Mouse (Mus musculus) c-Kit-positive CD71-negative TER-119-negative erythroid progenitor cells, embryonic 14.5 days (primary cell): ENCODE data around the gene Atl2.
A peak's percentile ranks its signal among the peaks of the same experiment; 100 is the strongest.

Source experiments
- DNase-seq: peaks from one replicate; pipeline ENCODE4 v3.0.0-alpha.2; 2013; ENCODE audit warnings: low read depth

The Atl2 gene

GRCm38 (mm10) chr17:79895911-79896423, at the start of gene Atl2:
Atl2 (minus strand) TSS chr17:79896123.
- peak; percentile 85 for DNase-seq

DNA sequence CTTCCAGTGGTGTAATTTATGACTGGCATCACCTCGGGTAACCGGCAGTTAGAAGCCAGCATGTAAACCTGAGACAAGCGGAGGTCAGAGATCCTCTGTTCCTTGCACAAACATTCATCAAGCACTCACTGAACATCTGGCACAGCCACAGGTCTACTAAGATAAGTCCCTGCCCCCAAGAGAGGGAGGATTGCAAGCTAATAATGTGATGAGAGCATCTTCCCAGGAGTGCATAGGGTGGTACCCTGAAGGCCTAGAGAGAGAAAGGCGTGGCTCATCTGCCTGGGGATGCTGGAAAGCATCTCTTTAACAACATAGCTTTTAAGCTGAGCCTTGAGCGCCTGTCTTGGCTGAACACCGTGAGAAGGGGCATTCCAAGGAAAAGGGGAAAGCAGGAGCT, 48.9 kb upstream of the Atl2 start:
- no peak for DNase-seq

- no peak for DNase-seq
Observed at GRCm38 (mm10) chr17:79942418-79942817, 46.5 kb upstream of the Atl2 start.

GRCm38 (mm10) chr17:79939133-79939532, 43.2 kb upstream of the Atl2 start:
- DNase-seq = no peak

GRCm38 (mm10) chr17:79937921-79938601, 42.1 kb upstream of the Atl2 start:
- DNase-seq = no peak

- no peak for DNase-seq
Observed at GRCm38 (mm10) chr17:79934370-79934769, 38.4 kb upstream of the Atl2 start.

DNA sequence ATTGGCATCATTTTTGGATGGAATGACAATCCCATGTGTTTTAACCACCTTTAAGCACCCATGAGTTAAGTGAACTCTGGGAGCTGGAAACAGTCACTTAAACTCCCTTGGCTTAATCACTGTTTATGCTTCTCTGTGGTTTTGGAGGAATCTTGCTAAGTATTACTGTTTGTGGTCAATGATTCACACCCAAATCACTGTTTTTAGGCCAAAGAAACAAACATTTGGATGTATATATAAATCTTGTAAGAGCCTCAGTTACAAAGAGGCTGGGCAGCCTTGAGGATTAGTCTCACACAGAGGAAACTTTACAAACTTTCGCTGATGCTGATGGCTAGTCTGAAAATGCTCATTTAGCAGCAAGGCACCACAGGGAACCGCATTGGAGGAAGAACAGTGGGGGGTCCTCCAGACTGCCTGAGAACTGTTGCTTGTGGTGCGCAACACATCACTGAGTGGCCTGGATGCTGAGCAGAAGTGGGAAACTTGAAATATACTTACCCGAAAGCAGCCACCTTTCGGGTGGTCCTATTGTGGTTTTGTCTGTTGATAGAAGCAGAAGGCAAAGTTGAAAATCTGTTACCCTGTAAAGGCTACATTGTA, 36.9 kb upstream of the Atl2 start:
- no peak for DNase-seq

DNA sequence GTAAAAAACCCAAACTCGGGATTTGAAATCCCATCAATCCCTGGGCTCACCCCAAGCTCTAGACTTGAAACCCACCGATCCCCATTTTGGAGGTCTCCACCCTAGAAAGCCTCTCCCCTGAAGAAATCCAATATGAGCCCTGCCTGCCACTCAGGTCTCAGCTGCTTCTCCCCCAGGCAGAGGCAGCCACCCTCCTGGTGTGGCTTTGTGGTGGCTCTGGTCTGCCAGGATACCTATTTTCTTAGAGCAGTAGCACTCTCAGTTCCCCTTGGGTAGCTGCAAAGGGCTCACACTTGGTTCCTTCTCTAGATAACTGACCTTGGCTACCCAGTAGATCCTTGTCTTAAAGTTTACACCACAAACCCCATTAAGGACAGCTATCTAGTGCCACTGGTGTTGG, 31.2 kb upstream of the Atl2 start:
- DNase-seq = no peak

DNA sequence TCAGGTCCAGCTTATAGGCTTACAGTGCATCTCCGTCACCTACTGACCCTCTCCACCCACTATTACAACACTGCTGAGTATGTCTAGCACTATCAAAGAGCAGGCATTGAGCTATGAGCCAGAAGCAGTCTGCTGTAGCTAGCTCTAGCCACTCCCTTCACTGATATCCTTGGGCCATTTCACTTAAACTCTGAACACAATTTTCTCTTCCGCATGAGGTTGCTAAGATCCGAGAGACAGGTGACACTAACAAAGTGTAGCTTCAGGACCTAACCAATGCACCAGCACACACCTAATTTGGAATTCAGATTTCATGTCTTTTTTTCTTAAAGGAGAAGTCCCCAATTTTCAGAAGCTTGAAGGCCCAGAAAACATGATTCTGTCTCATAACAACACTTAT, 30.6 kb upstream of the Atl2 start:
- DNase-seq = no peak

DNA sequence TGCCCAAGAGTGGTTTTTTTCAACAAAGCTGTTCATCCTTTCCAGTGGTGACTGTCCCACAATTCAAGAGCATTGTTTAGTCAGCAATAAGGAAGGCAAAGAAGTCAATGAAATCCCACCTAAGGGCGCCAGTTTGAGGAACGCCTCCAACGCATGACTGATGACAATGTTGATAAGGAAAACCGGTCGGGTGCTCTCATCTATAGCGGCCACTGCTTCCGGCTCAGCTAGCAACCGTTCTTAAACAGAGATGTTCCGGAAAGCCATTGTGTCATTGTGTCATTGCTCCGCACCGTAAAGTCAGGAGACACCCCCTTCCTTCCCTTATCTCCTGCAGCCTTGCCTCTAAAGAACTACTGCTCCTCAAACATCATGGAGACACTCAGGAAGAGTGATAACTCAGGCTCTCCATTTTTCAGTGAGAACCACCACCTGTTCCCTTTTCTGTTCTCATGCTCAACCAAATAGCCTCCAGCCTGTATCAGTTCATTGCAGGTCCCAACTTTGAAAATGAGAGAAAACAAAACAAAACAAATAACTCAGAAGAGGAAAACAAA, 30.0 kb upstream of the Atl2 start:
- DNase-seq = no peak

- DNase-seq = no peak
Observed at GRCm38 (mm10) chr17:79920355-79920754, 24.4 kb upstream of the Atl2 start.

- DNase-seq = no peak
Observed at GRCm38 (mm10) chr17:79919566-79920350, 23.8 kb upstream of the Atl2 start.

- no peak for DNase-seq
Observed at GRCm38 (mm10) chr17:79918484-79919004, 22.6 kb upstream of the Atl2 start.

- no peak for DNase-seq
Observed at GRCm38 (mm10) chr17:79916996-79917395, 21.1 kb upstream of the Atl2 start.

DNA sequence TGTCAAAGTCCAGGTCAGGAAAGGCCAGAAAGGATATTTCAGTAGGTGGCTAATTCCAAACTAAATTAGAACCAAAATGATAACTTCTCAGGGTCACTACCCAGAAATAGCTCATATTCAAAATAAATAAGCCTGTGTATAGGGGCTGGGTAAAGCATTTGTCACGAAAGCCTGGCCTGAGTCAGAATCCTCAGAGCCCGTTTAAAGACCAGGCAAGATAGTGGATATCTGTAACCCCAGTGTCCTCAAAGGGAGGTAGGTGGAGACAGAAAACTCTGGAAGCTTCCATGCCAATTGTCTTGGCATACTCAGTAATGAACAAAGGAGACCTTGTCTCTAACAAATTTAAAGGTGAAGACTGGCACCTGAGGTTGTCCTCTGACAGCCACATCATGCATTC, 16.3 kb upstream of the Atl2 start:
- no peak for DNase-seq

- DNase-seq = no peak
Observed at GRCm38 (mm10) chr17:79911718-79912117, 15.8 kb upstream of the Atl2 start.

DNA sequence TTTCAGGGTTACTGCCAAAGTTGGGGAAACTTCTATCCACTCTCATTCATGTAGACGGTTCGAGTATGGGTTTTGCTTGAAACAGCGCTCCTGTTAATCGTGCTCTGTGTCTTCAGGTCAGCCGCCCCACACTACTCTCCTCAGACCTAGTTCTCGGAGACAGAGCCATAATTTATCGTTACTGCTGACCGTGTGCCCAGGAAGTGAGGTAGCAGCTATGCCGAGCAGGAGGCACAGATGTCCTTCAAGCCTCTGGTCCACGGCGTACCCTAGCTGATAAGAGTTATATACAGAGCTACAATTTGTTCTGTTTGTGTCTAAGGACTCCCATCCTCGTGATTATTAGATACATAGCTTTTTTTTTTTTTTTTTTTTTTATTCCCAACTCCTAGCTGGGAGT, 13.6 kb upstream of the Atl2 start:
- DNase-seq = no peak

DNA sequence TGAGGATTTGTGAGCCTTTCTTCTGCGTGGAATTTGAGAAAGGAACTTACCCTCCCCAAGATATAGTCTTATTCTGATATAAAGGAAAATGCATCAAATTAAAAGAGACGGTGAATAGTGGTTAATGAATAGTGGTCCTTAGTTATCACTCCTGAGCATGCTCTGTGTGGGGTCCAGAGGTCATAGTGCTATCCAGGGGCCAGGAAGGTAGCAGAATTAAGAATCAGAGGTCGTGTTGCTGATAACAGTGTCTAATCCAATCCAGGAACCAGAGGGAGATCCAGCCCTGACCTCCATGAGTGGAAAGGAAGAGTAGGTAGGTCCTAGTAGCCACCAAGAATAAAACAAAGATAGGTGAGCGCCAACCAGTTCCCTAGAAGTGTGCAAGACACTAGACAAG, 11.8 kb upstream of the Atl2 start:
- no peak for DNase-seq

DNA sequence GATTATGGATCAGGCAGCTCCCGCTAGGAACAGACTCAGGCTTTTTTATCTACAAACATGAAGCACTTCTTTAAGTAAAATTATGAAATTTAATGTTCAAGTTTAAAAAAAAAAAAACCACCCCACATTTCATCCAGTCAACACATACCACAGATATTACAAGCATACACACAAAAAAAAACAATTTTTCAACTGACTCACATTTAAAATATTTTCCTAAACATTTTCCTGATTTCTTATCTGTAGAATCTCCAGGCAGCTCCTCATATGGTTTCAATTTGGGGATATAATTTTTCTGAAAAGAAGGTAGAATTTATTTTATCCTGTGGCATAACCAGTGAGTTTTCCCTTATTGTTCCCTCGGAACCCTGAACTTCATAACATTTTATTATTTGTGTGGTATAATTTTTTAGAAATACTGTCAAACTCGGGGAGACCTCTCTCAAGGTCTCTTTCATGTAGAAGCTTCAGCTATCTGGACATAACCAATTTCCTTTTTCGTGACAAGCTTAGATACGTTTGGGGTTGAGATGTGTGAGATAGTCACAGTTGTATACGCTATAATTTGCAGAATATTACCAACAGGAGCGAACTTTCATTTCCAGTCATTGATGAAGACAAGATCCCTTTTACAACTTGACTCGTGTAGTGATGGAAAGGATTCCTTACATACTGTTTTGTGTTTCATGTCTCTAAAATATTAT, 11.0 kb upstream of the Atl2 start:
- no peak for DNase-seq

- no peak for DNase-seq
Observed at GRCm38 (mm10) chr17:79904593-79904992, 8.7 kb upstream of the Atl2 start.

GRCm38 (mm10) chr17:79901207-79901606, 5.3 kb upstream of the Atl2 start:
- DNase-seq = no peak
